Mouse (Mus musculus) adrenal gland, adult 2 months (tissue): ENCODE results near the gene Rfpl4. TPM values are rescaled to one million over a fixed set of nuclear protein-coding genes. Genes with fewer than 3 reads are reported as not detected.
"Not testable (repeated sequence)": the region's sequence is repeated elsewhere in the genome, so short reads cannot be mapped to it uniquely, and the experiment has no call there.

Experiments used
- DNase-seq: peaks from one replicate; pipeline ENCODE4 v3.0.0; 2021
- microRNA-seq, 2 experiments: library from miRNA; unstranded; fragments of <30 nt; microRNA quantifications; one replicate each; pipeline ENCODE4 v1.2.0; 2021
- polyA plus RNA-seq: library from polyadenylated mRNA; depleted of rRNA; stranded (reverse); fragments of >200 nt; gene quantifications from 2 replicates; pipeline ENCODE4 v1.2.3, GENCODE M21; 2012; rRNA removed
- total RNA-seq, 2 experiments: library from RNA; stranded (reverse); gene quantifications; 2 replicates each; pipeline ENCODE4 v1.2.3; 2021

Rfpl4 gene
- total and polyA plus RNA-seq, 3 experiments: 0.59 TPM; not detected in 2

DNA sequence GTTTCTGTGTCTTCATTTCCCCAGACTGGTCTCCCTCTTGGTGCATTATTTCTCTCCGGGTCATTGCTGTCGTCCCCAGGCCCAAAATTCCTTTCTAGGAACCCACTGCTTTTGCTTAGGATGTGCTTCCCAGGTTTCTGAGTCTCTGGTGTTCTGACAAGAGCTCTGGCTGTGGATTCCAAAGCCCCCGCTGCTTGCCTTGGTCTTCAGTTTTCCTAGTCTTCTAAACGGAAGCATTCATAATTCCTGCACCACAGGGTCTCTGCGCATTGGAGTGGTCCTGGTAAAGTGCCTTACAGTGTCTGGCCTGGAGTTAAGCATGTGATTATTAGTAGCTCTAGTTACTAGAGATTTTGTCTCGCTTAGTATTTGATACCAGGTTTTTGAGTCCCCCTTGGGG, 35.9 kb downstream of the Rfpl4 start:
- no peak for DNase-seq

DNA sequence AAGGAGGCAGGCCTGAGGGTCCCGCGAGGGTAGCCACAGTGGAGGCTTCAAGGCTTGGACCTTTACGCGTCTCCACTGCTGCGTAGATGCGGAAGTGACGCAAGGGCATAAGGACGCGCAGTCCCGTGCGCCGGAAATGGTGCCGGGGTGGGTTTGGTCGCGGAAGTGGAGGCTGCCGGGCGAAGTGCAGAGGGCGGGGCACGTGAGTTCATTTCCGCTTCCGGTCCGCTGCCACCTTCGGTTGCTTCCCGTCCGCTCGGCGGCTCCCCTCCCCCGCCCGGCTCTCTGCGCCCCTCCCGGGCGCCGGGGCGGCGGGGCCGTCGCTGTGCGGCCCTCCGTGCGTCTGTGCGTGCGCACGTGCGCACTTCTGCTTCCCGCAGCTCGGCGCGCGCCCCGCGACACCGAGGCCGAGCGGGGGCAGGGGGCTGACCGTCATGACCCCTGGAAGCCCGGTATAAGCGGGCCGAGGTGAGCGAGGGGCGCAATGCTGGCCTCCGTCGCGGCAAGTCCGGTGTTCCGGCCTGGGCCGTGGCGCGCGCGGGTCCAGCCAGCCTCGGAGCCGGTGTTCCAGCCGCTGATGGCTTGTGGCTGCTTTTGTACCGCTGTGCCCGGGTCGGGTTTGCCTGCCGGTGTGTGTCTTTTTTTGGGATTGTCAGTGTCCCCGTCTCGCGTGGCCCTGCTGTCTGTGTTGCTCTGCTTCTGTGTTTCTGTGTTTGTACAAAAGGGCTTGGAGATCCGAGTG, 36.6 kb downstream of the Rfpl4 start, which contains the start of gene Epn1:
Gene Epn1, plus strand, starts transcription at position 226 of the 742 bp plus-strand sequence.
- peak; percentile 97 for DNase-seq

DNA sequence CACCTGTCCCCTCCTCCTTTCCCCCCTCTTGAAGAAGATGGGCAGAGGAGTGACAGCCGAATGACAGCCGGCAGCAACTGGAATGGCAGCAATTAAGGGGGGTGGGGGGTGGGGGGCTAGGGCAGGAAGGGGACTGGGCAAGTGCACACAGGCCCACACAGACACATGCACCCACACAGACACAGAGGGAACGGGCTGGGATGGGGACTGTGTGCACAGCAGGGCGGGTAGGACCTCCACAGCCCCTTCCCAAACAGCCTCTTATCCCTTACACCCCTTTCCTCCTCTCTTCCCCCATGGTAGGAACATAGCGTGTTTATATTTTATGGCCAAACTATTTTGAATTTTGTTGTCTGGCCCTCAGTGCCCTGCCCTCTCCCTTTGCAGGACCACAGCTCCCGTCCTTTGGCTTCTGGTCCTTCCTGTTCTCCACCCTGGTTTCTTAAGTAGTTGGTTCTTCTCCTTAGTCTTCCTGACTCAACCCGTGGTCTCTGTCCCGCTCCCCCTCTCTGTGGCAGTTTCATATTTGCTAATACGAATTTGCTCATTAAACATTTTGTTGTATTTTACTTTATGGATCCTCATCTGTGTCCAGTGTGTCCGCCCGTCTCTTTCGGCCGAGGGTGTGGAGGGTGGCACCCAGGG, 37.3 kb downstream of the Rfpl4 start:
- DNase-seq: not testable (repeated sequence)

DNA sequence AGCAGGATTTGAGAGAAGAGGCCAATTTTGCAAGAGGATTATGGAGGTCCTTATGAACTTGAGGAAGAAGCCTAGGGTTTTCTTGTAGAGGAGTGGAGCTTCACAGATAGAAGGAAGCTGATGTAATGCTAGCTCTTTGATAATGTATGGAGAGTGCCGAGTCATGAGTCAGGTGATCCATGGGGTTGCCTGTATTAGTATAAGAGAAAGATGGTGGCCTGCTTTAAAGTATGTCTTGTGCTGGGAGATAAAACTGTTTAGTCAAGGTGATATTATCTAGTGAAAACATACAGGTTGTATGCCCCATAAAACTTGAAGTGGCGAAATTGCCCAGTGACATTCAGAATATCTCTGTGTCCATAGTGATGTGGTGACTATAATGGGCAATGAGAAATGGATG, 39.8 kb downstream of the Rfpl4 start:
- DNase-seq: no peak

DNA sequence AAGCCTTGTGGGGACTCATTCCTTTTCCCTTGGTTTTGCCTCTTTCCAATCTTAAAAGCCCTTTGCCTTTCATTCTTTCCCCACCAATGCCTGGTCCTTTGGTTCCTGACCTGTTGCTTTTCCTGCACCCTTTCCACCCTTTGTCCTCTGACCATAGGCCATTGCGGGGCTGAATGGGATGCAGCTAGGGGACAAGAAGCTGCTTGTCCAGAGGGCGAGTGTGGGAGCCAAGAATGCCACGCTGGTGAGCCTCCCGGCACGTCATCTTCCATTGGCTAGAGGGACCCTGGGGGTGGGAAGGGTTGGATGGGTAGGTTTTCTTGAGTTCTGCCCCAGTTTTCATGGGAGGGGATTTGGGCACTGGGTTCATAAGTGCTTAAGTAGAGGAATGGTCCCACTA, 41.8 kb downstream of the Rfpl4 start:
- no peak for DNase-seq

DNA sequence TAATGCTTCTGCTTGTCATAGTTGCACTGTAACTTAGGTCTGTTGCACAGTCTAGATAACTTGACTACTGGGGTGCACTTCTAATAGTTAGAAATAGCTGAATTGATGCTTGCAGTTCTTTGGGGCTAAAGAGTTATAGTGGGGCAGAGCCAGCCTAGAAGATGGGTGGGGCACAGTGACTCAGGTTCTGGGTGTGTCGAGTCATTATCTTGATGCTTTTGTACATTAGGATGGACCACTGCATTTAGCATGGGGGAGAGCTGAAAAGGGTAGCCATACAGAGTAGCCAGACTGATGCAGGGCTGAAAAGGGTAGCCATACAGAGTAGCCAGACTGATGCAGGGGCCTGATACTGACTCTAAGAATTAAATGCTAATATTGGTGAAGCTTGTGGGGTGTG, 43.2 kb downstream of the Rfpl4 start:
- no peak for DNase-seq

DNA sequence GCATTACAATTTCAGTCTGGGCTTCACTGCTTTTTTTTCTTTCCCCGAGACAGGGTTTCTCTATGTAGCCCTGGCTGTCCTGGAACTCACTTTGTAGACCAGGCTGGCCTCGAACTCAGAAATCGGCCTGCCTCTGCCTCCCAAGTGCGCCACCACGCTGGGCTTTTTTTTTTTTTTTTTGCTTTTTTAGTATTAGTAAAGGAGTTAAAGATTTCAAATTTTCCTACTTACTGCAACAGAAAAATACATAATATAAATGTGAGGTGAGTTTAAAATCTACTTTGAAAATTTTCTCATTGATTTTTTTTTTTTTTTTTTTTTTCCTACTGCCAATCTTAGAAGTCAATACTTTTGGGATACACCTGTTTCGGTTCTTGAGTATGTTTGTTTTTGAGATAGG, 51.9 kb downstream of the Rfpl4 start:
- no peak for DNase-seq

DNA sequence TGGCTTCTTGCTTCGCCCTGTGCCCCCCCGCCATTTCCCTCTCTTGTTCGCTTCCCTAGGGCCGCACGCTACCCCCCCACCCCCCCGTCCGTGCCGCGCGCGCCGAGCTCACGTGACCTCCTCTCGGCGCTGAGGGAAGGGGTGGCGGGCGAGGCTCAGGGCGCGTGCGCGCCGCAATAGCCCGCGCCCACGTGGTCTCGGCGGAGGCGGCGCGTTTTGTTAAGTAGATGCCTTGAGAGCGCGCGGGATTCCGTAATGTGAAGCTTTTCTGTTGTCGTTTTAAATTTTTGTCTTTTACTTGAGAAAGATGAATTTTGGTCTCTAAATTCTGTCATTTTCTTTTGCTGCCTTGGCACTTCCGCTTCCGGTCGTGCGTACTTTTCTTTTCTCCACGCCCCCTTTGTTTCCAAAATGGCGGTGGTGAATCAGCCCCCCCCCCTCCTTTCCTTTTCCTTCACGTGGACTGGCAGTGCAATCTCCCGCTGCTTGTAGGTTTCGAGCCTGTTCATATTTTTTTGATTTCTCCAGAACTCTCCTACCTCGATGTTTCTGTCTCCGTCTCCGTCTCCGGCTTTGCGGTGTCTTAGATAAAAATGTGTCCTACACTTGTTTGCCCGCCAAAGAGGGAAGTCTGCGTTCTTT, 54.3 kb downstream of the Rfpl4 start:
- DNase-seq: no peak

DNA sequence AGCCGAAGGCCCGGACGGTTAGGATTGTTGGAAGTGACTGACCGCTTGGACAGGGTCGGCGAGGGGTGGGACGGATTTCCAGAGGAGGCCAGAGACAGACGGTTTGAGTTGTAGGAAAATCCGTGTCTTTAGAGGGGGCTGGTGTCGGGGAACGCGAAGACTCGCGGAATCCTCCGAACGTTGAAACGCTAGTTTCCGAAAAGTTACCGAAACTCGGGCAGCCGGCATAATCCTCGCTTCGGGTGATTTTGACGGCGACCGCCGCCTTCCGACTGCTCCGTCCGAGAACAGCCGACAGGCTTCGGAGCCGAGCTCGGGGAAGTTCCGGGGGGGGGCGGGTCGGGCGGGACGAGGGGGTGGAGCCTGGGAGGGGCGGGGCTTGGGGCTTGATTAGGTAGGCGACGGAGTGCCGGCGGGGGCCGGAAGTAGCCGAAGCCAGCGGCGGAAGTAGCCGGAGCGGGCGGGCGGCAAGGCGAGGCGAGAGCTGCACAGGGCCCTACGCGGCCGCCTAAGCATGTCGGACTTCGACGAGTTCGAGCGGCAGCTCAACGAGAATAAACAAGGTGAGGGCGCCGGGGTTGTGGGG, 54.9 kb downstream of the Rfpl4 start, which contains the start of gene U2af2:
Gene U2af2, plus strand, starts transcription at position 370 of the 586 bp plus-strand sequence.
- peak; percentile 96 for DNase-seq

DNA sequence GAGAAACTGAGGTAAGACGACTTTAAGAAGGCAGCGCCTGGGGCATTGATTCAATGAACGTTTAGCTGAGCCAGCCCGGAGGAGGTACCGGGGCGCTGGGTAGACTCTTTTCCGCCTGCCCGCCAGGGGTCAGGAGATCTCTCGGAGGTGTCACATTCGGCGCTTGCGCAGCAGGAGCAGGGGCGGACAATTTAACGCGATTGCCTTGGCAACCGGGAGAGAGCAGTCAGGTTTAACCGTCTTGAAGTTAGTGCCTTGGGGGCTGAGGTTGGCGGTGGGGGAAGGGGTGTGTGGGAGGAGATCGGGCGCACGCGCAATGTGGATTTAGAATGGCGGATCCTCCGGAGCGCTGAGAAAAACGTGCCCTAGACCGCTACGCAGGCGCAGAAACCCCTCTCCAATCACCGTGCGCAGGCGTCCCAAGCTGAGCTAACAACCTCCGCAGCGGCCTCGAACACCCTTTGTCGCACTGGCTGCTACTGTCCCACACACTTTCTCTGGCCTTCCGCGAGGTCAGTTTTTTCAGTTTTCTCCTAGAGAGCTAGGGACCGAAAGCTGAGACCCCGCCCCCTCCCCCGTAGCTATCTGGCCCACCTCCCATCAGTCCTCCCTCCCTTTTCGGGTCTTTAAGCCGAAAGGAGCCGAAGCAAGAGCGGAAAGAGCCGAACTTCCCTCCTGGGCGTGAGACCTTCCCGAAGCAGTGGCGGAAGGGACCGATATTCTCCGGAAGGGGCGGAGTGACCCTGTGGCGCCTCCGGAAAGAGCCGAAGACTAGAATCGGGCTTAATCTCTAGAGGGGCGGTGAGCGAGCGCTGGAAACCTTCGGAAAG, 55.6 kb downstream of the Rfpl4 start:
- DNase-seq: peak; percentile 97

DNA sequence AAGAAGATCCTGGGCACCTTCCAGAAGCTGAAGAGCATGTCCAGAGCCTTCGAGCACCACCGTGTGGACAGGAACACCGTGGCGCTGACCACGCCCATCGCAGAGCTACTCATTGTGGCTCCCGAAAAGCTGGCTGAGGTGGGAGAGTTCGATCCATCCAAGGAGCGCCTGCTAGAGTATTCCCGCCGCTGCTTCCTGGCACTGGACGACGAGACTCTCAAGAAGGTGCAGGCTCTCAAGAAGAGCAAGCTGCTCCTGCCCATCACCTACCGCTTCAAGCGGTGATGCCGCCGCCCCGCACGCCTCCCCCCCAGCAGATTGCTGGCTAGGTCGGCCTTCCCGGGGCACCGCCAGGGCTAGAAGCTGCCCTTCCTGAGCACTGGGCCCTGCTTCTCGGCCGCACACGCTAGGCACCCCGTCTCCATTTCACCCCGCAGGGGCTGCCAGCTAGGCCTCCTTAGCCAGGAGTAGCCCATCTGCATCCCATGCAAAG, 56.5 kb downstream of the Rfpl4 start:
- peak; percentile 85 for DNase-seq

Small RNAs within 50 kb of the gene (microRNA-seq; reads per million reads assigned to microRNA genes)
- gene Gm26217: 0 reads per million in 2 experiments

Other genes starting within 250 kb of the Rfpl4 start
- 10 to 100 TPM; 10.9 to 23.8 TPM for gene Isoc2b, start 246.7 kb downstream of the Rfpl4 start, total RNA-seq
- 75.4 and 78.2 TPM in 2 replicates for gene Isoc2b, start 246.7 kb downstream of the Rfpl4 start, polyA plus RNA-seq
- 10 to 100 TPM; 35.5 to 43.4 TPM for gene Isoc2a, start 239.8 kb downstream of the Rfpl4 start, total RNA-seq
- 43.5 and 45.6 TPM in 2 replicates for gene Isoc2a, start 239.8 kb downstream of the Rfpl4 start, polyA plus RNA-seq
- gene Gm36210, start 210.4 kb downstream of the Rfpl4 start, total RNA-seq: under 1 TPM; 0.23 to 0.45 TPM
- 0.27 TPM in 1 of 2 replicates, not detected in the other for gene Gm36210, start 210.4 kb downstream of the Rfpl4 start, polyA plus RNA-seq
- 10 to 100 TPM; 15.1 to 19.2 TPM for gene Zfp628, start 201.7 kb downstream of the Rfpl4 start, total RNA-seq
- 35.6 and 41.3 TPM in 2 replicates for gene Zfp628, start 201.7 kb downstream of the Rfpl4 start, polyA plus RNA-seq
- gene Nat14, start 194.9 kb downstream of the Rfpl4 start, total RNA-seq: 1 to 10 TPM; 8.4 to 9.2 TPM
- gene Nat14, start 194.9 kb downstream of the Rfpl4 start, polyA plus RNA-seq: 11.4 and 20.0 TPM in 2 replicates
- gene Ssc5d, start 191.2 kb downstream of the Rfpl4 start, total RNA-seq: 1 to 10 TPM; 2.2 to 2.3 TPM
- 2.9 and 3.1 TPM in 2 replicates for gene Ssc5d, start 191.2 kb downstream of the Rfpl4 start, polyA plus RNA-seq
- 1 to 10 TPM in 1 of 2 experiments, under 1 TPM in 1; 0.32 to 1.0 TPM for gene Sbk2, start 152.5 kb downstream of the Rfpl4 start, total RNA-seq
- gene Sbk2, start 152.5 kb downstream of the Rfpl4 start, polyA plus RNA-seq: 0.52 and 1.4 TPM in 2 replicates
- gene Sbk3, start 145.8 kb downstream of the Rfpl4 start, total RNA-seq: under 1 TPM; 0.20 to 0.21 TPM
- gene Sbk3, start 145.8 kb downstream of the Rfpl4 start, polyA plus RNA-seq: 0.17 and 0.30 TPM in 2 replicates
- 10 to 100 TPM; 18.2 to 21.5 TPM for gene Zfp579, start 120.8 kb downstream of the Rfpl4 start, total RNA-seq
- 74.5 and 94.4 TPM in 2 replicates for gene Zfp579, start 120.8 kb downstream of the Rfpl4 start, polyA plus RNA-seq
- 10 to 100 TPM; 13.0 to 13.8 TPM for gene Zfp524, start 102.5 kb downstream of the Rfpl4 start, total RNA-seq
- 35.0 and 36.4 TPM in 2 replicates for gene Zfp524, start 102.5 kb downstream of the Rfpl4 start, polyA plus RNA-seq
- 10 to 100 TPM; 24.1 to 24.7 TPM for gene Fiz1, start 102.3 kb downstream of the Rfpl4 start, total RNA-seq
- gene Fiz1, start 102.3 kb downstream of the Rfpl4 start, polyA plus RNA-seq: 31.5 and 32.2 TPM in 2 replicates
- gene Gm44973, start 101.5 kb downstream of the Rfpl4 start, total RNA-seq: not detected
- not detected in 2 replicates for gene Gm44973, start 101.5 kb downstream of the Rfpl4 start, polyA plus RNA-seq
- 10 to 100 TPM; 23.7 to 29.7 TPM for gene Zfp865, start 96.6 kb downstream of the Rfpl4 start, total RNA-seq
- 67.1 and 70.1 TPM in 2 replicates for gene Zfp865, start 96.6 kb downstream of the Rfpl4 start, polyA plus RNA-seq
- 1 to 10 TPM; 1.4 to 2.6 TPM for gene Ccdc106, start 96.4 kb downstream of the Rfpl4 start, total RNA-seq
- 1.5 and 3.0 TPM in 2 replicates for gene Ccdc106, start 96.4 kb downstream of the Rfpl4 start, polyA plus RNA-seq
- gene 4632433K11Rik, start 82.8 kb downstream of the Rfpl4 start, total RNA-seq: under 1 TPM in 1 of 2 experiments, not detected in 1; 0.92 TPM
- gene 4632433K11Rik, start 82.8 kb downstream of the Rfpl4 start, polyA plus RNA-seq: not detected in 2 replicates
- gene Zfp784, start 78.5 kb downstream of the Rfpl4 start, total RNA-seq: 1 to 10 TPM; 4.4 to 5.1 TPM
- 7.2 and 8.2 TPM in 2 replicates for gene Zfp784, start 78.5 kb downstream of the Rfpl4 start, polyA plus RNA-seq
- gene Zfp580, start 65.4 kb downstream of the Rfpl4 start, total RNA-seq: 10 to 100 TPM in 1 of 2 experiments, 1 to 10 TPM in 1; 5.6 to 10.4 TPM
- gene Zfp580, start 65.4 kb downstream of the Rfpl4 start, polyA plus RNA-seq: 46.5 and 61.0 TPM in 2 replicates
- gene U2af2, start 54.8 kb downstream of the Rfpl4 start, total RNA-seq: 100 to 1,000 TPM; 157 to 168 TPM
- 126 and 150 TPM in 2 replicates for gene U2af2, start 54.8 kb downstream of the Rfpl4 start, polyA plus RNA-seq
- gene Epn1, start 36.7 kb downstream of the Rfpl4 start, total RNA-seq: 100 to 1,000 TPM; 114 to 169 TPM
- 291 and 321 TPM in 2 replicates for gene Epn1, start 36.7 kb downstream of the Rfpl4 start, polyA plus RNA-seq
- 1 to 10 TPM in 1 of 2 experiments, under 1 TPM in 1; 0.86 to 2.9 TPM for gene Rasl2-9, start 9.0 kb upstream of the Rfpl4 start, total RNA-seq
- 0.15 and 0.33 TPM in 2 replicates for gene Rasl2-9, start 9.0 kb upstream of the Rfpl4 start, polyA plus RNA-seq
- gene Vmn1r55, start 32.7 kb upstream of the Rfpl4 start, total RNA-seq: not detected
- not detected in 2 replicates for gene Vmn1r55, start 32.7 kb upstream of the Rfpl4 start, polyA plus RNA-seq
- gene Vmn1r56, start 79.8 kb upstream of the Rfpl4 start, total RNA-seq: not detected
- gene Vmn1r56, start 79.8 kb upstream of the Rfpl4 start, polyA plus RNA-seq: not detected in 2 replicates
- not detected for gene Vmn1r57, start 101.5 kb upstream of the Rfpl4 start, total RNA-seq
- gene Vmn1r57, start 101.5 kb upstream of the Rfpl4 start, polyA plus RNA-seq: not detected in 2 replicates
- gene Gm5065, start 233.6 kb upstream of the Rfpl4 start, total RNA-seq: not detected
- not detected in 2 replicates for gene Gm5065, start 233.6 kb upstream of the Rfpl4 start, polyA plus RNA-seq
- gene Nlrp2, start 234.1 kb upstream of the Rfpl4 start, total RNA-seq: not detected
- gene Nlrp2, start 234.1 kb upstream of the Rfpl4 start, polyA plus RNA-seq: not detected in 2 replicates